Mouse (Mus musculus): Measurements from ENCODE around the gene Tjp1. TPM values are rescaled to one million over a fixed set of nuclear protein-coding genes. Genes with fewer than 3 reads are reported as not detected.

Tjp1 gene
- polyA plus RNA-seq, 1 experiment from 2014 or later: 21.7 TPM

- H3K4me2 ChIP-seq: no peak overlapping the region
- peaks cover 11% of the 10 kb centered on the region for H3K4me1 ChIP-seq (ENCODE audit: control insufficient read depth, insufficient read depth, low read length)
- no peak overlapping the region for H3K4me3 ChIP-seq (ENCODE audit: low read depth, low read length)
- no peaks in the 10 kb centered on the region for H3K9me3 ChIP-seq (ENCODE audit: control insufficient read depth, low read length)
- DNase-seq (ENCODE audit: low spot score, missing footprints) (peak; percentile 70), ATAC-seq (ENCODE audit: low FRiP score) (no peak)
- WGBS: 15% methylated on average over 2 of the region's 2 CpGs
- no peak overlapping the region for H3K27ac ChIP-seq (ENCODE audit: low read depth, low read length)
- H3K9ac ChIP-seq (ENCODE audit: low read length): no peak overlapping the region
- no peaks in the 10 kb centered on the region for H3K27me3 ChIP-seq (ENCODE audit: control insufficient read depth, insufficient read depth, low read length)
- no peaks in the 10 kb centered on the region for H3K36me3 ChIP-seq (ENCODE audit: control insufficient read depth, insufficient read depth, low read length)
These were observed 132.9 kb downstream of the Tjp1 start for GRCm38 (mm10) chr7:65394672-65395071.

- no peak overlapping the region for H3K4me3 ChIP-seq (ENCODE audit: low read depth, low read length)
- peaks cover 11% of the 10 kb centered on the region for H3K4me1 ChIP-seq (ENCODE audit: control insufficient read depth, insufficient read depth, low read length)
- no peaks in the 10 kb centered on the region for H3K27me3 ChIP-seq (ENCODE audit: control insufficient read depth, insufficient read depth, low read length)
- ATAC-seq (ENCODE audit: low FRiP score) (peak; percentile 30; the same call in 1 of the 2 replicates), DNase-seq (ENCODE audit: low spot score, missing footprints) (peak; percentile 92)
- H3K27ac ChIP-seq (ENCODE audit: low read depth, low read length): no peak overlapping the region
- 14% methylated on average over 17 of the region's 17 CpGs for WGBS
- H3K4me2 ChIP-seq: peak overlapping the region; percentile 34
- H3K36me3 ChIP-seq (ENCODE audit: control insufficient read depth, insufficient read depth, low read length): no peaks in the 10 kb centered on the region
- H3K9me3 ChIP-seq (ENCODE audit: control insufficient read depth, low read length): no peaks in the 10 kb centered on the region
- H3K9ac ChIP-seq (ENCODE audit: low read length): peak overlapping the region; percentile 41
These were observed 133.7 kb downstream of the Tjp1 start for GRCm38 (mm10) chr7:65393704-65394452.

- H3K27ac ChIP-seq (ENCODE audit: low read depth, low read length): no peak overlapping the region
- DNase-seq (ENCODE audit: low spot score, missing footprints) (no peak), ATAC-seq (ENCODE audit: low FRiP score) (no peak)
- H3K36me3 ChIP-seq (ENCODE audit: control insufficient read depth, insufficient read depth, low read length): no peaks in the 10 kb centered on the region
- WGBS: 63% methylated on average over 9 of the region's 9 CpGs
- no peaks in the 10 kb centered on the region for H3K9me3 ChIP-seq (ENCODE audit: control insufficient read depth, low read length)
- H3K9ac ChIP-seq (ENCODE audit: low read length): no peak overlapping the region
- H3K27me3 ChIP-seq (ENCODE audit: control insufficient read depth, insufficient read depth, low read length): no peaks in the 10 kb centered on the region
- H3K4me1 ChIP-seq (ENCODE audit: control insufficient read depth, insufficient read depth, low read length): peaks cover 11% of the 10 kb centered on the region
- H3K4me3 ChIP-seq (ENCODE audit: low read depth, low read length): no peak overlapping the region
- H3K4me2 ChIP-seq: no peak overlapping the region
These were observed 134.6 kb downstream of the Tjp1 start for GRCm38 (mm10) chr7:65392986-65393385.

GRCm38 (mm10) chr7:65389539-65389938, 138.0 kb downstream of the Tjp1 start:
- ATAC-seq (ENCODE audit: low FRiP score) (no peak), DNase-seq (ENCODE audit: low spot score, missing footprints) (no peak)
- no peak overlapping the region for H3K4me3 ChIP-seq (ENCODE audit: low read depth, low read length)
- H3K9ac ChIP-seq (ENCODE audit: low read length): no peak overlapping the region
- H3K4me1 ChIP-seq (ENCODE audit: control insufficient read depth, insufficient read depth, low read length): peaks cover 11% of the 10 kb centered on the region
- H3K27ac ChIP-seq (ENCODE audit: low read depth, low read length): no peak overlapping the region
- H3K36me3 ChIP-seq (ENCODE audit: control insufficient read depth, insufficient read depth, low read length): no peaks in the 10 kb centered on the region
- H3K4me2 ChIP-seq: no peak overlapping the region
- no peaks in the 10 kb centered on the region for H3K27me3 ChIP-seq (ENCODE audit: control insufficient read depth, insufficient read depth, low read length)
- no peaks in the 10 kb centered on the region for H3K9me3 ChIP-seq (ENCODE audit: control insufficient read depth, low read length)
- 95% methylated on average over 7 of the region's 7 CpGs for WGBS

- Histone ChIP-seq H3K4me1 (ENCODE audit: control insufficient read depth, insufficient read depth, low read length) (0 out of 2 replicates have a peak, but pooled peaks cover 3% of the 10 kb centered on the region), H3K4me3 (ENCODE audit: low read depth, low read length) (no peak overlapping the region), H3K9ac (ENCODE audit: low read length) (no peak overlapping the region), H3K36me3 (ENCODE audit: control insufficient read depth, insufficient read depth, low read length) (no peaks in the 10 kb centered on the region), H3K27me3 (ENCODE audit: control insufficient read depth, insufficient read depth, low read length) (no peaks in the 10 kb centered on the region), H3K9me3 (ENCODE audit: control insufficient read depth, low read length) (no peaks in the 10 kb centered on the region), H3K4me2 (no peak overlapping the region), H3K27ac (ENCODE audit: low read depth, low read length) (no peak overlapping the region)
- no peak for DNase-seq (ENCODE audit: low spot score, missing footprints)
- WGBS: 89% methylated on average over 8 of the region's 8 CpGs
- no peak for ATAC-seq (ENCODE audit: low FRiP score)
These were observed 139.2 kb downstream of the Tjp1 start for GRCm38 (mm10) chr7:65388243-65389013.

GRCm38 (mm10) chr7:65387560-65388175, 139.9 kb downstream of the Tjp1 start:
- no peaks in the 10 kb centered on the region for H3K27me3 ChIP-seq (ENCODE audit: control insufficient read depth, insufficient read depth, low read length)
- WGBS: 88% methylated on average over 7 of the region's 7 CpGs
- H3K4me3 ChIP-seq (ENCODE audit: low read depth, low read length): no peak overlapping the region
- H3K4me1 ChIP-seq (ENCODE audit: control insufficient read depth, insufficient read depth, low read length): no peaks in the 10 kb centered on the region
- ATAC-seq (ENCODE audit: low FRiP score): no peak
- H3K9ac ChIP-seq (ENCODE audit: low read length): no peak overlapping the region
- no peak overlapping the region for H3K4me2 ChIP-seq
- no peaks in the 10 kb centered on the region for H3K9me3 ChIP-seq (ENCODE audit: control insufficient read depth, low read length)
- no peak for DNase-seq (ENCODE audit: low spot score, missing footprints)
- H3K36me3 ChIP-seq (ENCODE audit: control insufficient read depth, insufficient read depth, low read length): no peaks in the 10 kb centered on the region
- no peak overlapping the region for H3K27ac ChIP-seq (ENCODE audit: low read depth, low read length)

GRCm38 (mm10) chr7:65384775-65385174, 142.8 kb downstream of the Tjp1 start:
- Histone ChIP-seq H3K36me3 (ENCODE audit: control insufficient read depth, insufficient read depth, low read length) (no peaks in the 10 kb centered on the region), H3K9me3 (ENCODE audit: control insufficient read depth, low read length) (no peaks in the 10 kb centered on the region), H3K27me3 (ENCODE audit: control insufficient read depth, insufficient read depth, low read length) (no peaks in the 10 kb centered on the region), H3K9ac (ENCODE audit: low read length) (no peak overlapping the region), H3K27ac (ENCODE audit: low read depth, low read length) (no peak overlapping the region), H3K4me2 (no peak overlapping the region), H3K4me1 (ENCODE audit: control insufficient read depth, insufficient read depth, low read length) (no peaks in the 10 kb centered on the region), H3K4me3 (ENCODE audit: low read depth, low read length) (no peak overlapping the region)
- ATAC-seq (ENCODE audit: low FRiP score): no peak
- 92% methylated on average over 7 of the region's 7 CpGs for WGBS
- DNase-seq (ENCODE audit: low spot score, missing footprints): no peak

GRCm38 (mm10) chr7:65382515-65383283, 144.9 kb downstream of the Tjp1 start:
- no peak overlapping the region for H3K9ac ChIP-seq (ENCODE audit: low read length)
- WGBS: 84% methylated on average over 10 of the region's 10 CpGs
- no peak overlapping the region for H3K27ac ChIP-seq (ENCODE audit: low read depth, low read length)
- H3K4me3 ChIP-seq (ENCODE audit: low read depth, low read length): no peak overlapping the region
- ATAC-seq (ENCODE audit: low FRiP score) (no peak), DNase-seq (ENCODE audit: low spot score, missing footprints) (peak; percentile 39)
- H3K27me3 ChIP-seq (ENCODE audit: control insufficient read depth, insufficient read depth, low read length): no peaks in the 10 kb centered on the region
- H3K4me1 ChIP-seq (ENCODE audit: control insufficient read depth, insufficient read depth, low read length): no peaks in the 10 kb centered on the region
- H3K4me2 ChIP-seq: no peak overlapping the region
- H3K9me3 ChIP-seq (ENCODE audit: control insufficient read depth, low read length): no peaks in the 10 kb centered on the region
- no peaks in the 10 kb centered on the region for H3K36me3 ChIP-seq (ENCODE audit: control insufficient read depth, insufficient read depth, low read length)
